Mouse (Mus musculus) neural tube, embryonic 11.5 days (tissue): ENCODE measurements around the gene Tmem255b. TPM values are rescaled to one million over a fixed set of nuclear protein-coding genes. Genes with fewer than 3 reads are reported as not detected.

Experiments
- ATAC-seq: fragments of 200-750 bp; cut with Nextera tagmentation; 2 replicates; pipeline ENCODE4 v1.8.0; 2017; ENCODE audit warnings: moderate number of reproducible peaks, mild to moderate bottlenecking, moderate TSS enrichment, moderate library complexity; ENCODE audit not compliant: insufficient read depth, low FRiP score, low TSS enrichment
- DNase-seq: peaks from one replicate; pipeline ENCODE4 v3.0.0-alpha.2; 2015; ENCODE audit warnings: low spot score
- H3K27ac ChIP-seq: fragments of 300-500 bp; sonication (generic); 2 replicates; pipeline ENCODE4 v1.5.1; 2014; ENCODE audit warnings: low read depth, mild to moderate bottlenecking, low read length
- H3K27me3 ChIP-seq: fragments of 300-500 bp; sonication (generic); 2 replicates; pipeline ENCODE4 v1.6.1; 2014; ENCODE audit warnings: mild to moderate bottlenecking, low read length, mixed read lengths; ENCODE audit not compliant: control insufficient read depth, insufficient read depth
- H3K36me3 ChIP-seq: fragments of 300-500 bp; sonication (generic); 2 replicates; pipeline ENCODE4 v1.6.1; 2014; ENCODE audit warnings: mild to moderate bottlenecking, low read length, moderate library complexity, mixed read lengths; ENCODE audit not compliant: control insufficient read depth, insufficient read depth
- H3K4me1 ChIP-seq: fragments of 300-500 bp; sonication (generic); 2 replicates; pipeline ENCODE4 v1.6.1; 2014; ENCODE audit warnings: low read length, mixed read lengths; ENCODE audit not compliant: control insufficient read depth, insufficient read depth
- H3K4me2 ChIP-seq: fragments of 300-500 bp; sonication (generic); 2 replicates; pipeline ENCODE4 v1.6.1; 2014; ENCODE audit warnings: low read depth, mild to moderate bottlenecking, moderate library complexity
- H3K4me3 ChIP-seq: fragments of 300-500 bp; sonication (generic); 2 replicates; pipeline ENCODE4 v1.5.1; 2014; ENCODE audit warnings: low read depth, low read length
- H3K9ac ChIP-seq: fragments of 300-500 bp; sonication (generic); 2 replicates; pipeline ENCODE4 v1.6.1; 2014; ENCODE audit warnings: mild to moderate bottlenecking, low read length
- H3K9me3 ChIP-seq: fragments of 300-500 bp; sonication (generic); 2 replicates; pipeline ENCODE4 v1.6.1; 2016; ENCODE audit warnings: low read length; ENCODE audit not compliant: control insufficient read depth
- WGBS: fragments of 180-500 bp; shearing (Covaris S2); extraction: QIAGEN DNeasy Blood & Tissue Kit; methylation state at CpG from one replicate; pipeline ENCODE4 v1.1.7; 2014; 5-methylcytosine and 5-hydroxymethylcytosine counted together
- polyA plus RNA-seq: library from polyadenylated mRNA; unstranded; fragments of >200 nt; fragmentation: Nextera tagmentation; extraction: Ambion mirVana; gene quantifications from 2 replicates; pipeline ENCODE4 v1.2.1, GENCODE M21; 2014

The Tmem255b gene
- polyA plus RNA-seq, 1 experiment from 2014 or later = 0.38 TPM

DNA sequence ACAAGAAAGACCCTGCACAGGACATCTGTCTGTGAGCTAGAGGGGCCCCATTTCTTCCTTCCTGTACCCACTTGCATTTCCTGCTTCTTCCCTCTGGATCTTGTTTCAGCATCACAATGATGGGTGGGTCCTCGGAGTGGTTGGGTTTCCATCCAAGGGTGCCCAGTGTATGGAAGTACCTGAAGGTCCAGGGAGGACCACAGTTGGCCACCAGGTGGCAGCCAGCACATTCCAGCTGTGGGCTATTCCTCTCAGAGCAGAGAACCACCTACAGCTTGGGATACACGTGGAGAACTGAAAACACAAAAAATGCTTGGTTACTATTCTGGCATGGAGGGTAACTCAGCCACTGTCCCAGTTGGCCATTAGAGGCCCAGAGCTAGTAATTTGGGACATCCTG lies 20.3 kb downstream of the Tmem255b start:
- ATAC-seq = no peak
- H3K4me1 ChIP-seq = 0 out of 2 replicates have a peak, but pooled peaks cover 4% of the 10 kb centered on the region
- no peaks in the 10 kb centered on the region for H3K9me3 ChIP-seq
- H3K4me3 ChIP-seq = no peak overlapping the region
- no peak overlapping the region for H3K9ac ChIP-seq
- no peaks in the 10 kb centered on the region for H3K36me3 ChIP-seq
- H3K27me3 ChIP-seq = no peaks in the 10 kb centered on the region
- WGBS = 41% methylated on average over 2 of the region's 2 CpGs
- DNase-seq = peak; percentile 47
- no peak overlapping the region for H3K27ac ChIP-seq
- H3K4me2 ChIP-seq = no peak overlapping the region

DNA sequence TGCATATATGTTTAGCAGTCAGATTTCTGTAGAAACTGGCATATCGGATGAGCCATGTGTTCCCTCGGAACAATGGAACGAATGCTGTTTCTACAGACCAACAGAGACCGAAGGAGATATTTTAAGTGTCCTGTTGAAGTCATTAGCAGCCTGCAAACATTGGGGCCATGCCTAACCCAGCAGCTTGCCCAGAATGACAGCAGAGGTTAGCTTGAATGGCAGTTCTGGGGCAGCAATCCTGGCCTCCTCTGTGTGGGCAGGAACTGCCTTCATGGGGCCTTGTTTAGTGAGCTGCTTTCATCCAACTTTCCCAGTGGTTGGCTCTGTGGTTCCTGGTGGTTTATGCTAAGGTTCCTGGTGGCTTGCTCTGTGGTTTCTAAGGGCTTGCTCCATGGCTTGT lies 24.4 kb downstream of the Tmem255b start:
- ATAC-seq (no peak), DNase-seq (no peak)
- Histone ChIP-seq H3K27me3 (no peaks in the 10 kb centered on the region), H3K4me1 (no peaks in the 10 kb centered on the region), H3K9me3 (no peaks in the 10 kb centered on the region), H3K36me3 (no peaks in the 10 kb centered on the region), H3K4me3 (no peak overlapping the region), H3K27ac (no peak overlapping the region), H3K4me2 (no peak overlapping the region), H3K9ac (no peak overlapping the region)
- 85% methylated on average over 4 of the region's 4 CpGs for WGBS

DNA sequence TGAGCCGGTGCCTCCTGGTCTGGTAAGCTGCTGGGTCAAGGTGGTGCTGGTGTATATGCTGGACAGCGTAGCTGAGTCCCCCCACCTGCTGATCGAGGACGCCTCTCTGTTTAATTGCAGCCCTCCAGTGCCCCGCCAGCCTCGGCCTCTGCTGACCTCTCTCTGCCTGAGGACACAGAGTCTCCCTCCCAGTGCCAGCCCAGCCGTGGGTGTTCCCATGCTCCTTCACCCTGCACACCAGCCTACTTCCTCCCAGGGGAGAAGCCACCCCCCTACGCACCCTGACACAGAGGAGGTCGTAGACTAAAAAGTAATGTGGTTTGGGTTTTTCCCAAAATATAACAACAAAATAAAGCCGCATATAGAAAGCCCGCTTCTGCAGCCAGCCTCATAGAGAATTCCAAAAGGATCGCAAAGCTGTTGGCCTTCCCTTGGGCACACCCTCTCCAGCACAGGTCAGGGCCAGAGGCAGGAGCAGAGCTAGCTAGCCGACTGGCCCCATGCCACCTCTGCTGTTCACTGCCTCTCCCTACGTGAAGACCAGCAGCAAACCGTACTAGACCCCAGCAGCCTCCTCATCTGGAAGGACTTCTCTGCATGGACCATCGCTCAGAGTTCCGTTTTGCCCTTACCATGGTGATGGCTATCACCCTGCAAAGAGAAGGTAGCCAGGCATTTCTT lies 26.2 kb downstream of the Tmem255b start:
- H3K4me3 ChIP-seq = no peak overlapping the region
- no peak overlapping the region for H3K4me2 ChIP-seq
- no peak overlapping the region for H3K9ac ChIP-seq
- no peaks in the 10 kb centered on the region for H3K27me3 ChIP-seq
- DNase-seq = no peak
- H3K4me1 ChIP-seq = no peaks in the 10 kb centered on the region
- no peaks in the 10 kb centered on the region for H3K36me3 ChIP-seq
- no peak overlapping the region for H3K27ac ChIP-seq
- 82% methylated on average over 17 of the region's 17 CpGs for WGBS
- no peak for ATAC-seq
- H3K9me3 ChIP-seq = no peaks in the 10 kb centered on the region

DNA sequence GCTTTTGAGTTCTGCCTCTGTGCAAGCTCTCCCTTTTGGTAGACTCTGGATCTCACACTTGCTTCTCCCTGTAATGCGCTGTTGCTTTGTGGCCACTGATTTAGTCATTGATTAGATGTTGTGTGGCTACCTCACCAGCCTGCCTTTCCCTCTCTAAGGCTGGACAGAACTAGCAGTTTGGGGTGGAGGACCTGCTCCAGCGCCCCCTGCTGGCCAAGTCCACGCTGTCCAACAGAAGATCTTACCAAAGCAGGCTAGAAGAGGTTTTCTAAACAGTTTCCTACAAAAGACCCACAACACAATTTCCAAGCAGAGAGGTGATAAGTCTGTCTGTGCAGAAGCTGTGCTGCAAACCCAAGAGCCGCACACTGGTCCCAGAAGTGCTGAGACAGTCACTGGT lies 26.9 kb downstream of the Tmem255b start:
- Histone ChIP-seq H3K4me2 (no peak overlapping the region), H3K9ac (no peak overlapping the region), H3K27me3 (no peaks in the 10 kb centered on the region), H3K4me3 (no peak overlapping the region), H3K36me3 (no peaks in the 10 kb centered on the region), H3K27ac (no peak overlapping the region), H3K4me1 (no peaks in the 10 kb centered on the region), H3K9me3 (no peaks in the 10 kb centered on the region)
- DNase-seq (peak; percentile 76), ATAC-seq (no peak)
- 38% methylated on average over 4 of the region's 4 CpGs for WGBS

- WGBS = 88% methylated on average over 10 of the region's 10 CpGs
- no peaks in the 10 kb centered on the region for H3K27me3 ChIP-seq
- no peak for DNase-seq
Measured at GRCm38 (mm10) chr8:13462392-13462791, 27.4 kb downstream of the Tmem255b start.

DNA sequence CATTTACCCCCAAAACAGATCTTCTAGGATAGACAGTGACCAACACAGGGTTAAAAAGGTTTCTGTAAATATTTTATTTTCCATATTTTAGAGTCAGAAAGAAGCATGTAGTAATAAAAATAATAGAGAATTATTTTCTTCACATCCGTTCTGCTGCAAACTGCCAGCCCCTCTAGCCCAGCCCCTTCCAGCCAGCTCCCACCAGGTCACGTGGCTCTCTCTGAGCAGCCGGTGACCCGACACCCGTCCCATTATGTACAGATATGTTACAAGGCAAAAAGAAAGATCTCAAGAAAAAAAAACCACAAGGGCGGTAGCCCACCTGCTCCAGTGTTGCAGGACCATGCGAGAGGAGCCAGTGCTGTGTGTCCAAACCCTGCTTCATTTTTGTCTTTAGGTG lies 30.3 kb downstream of the Tmem255b start:
- H3K4me1 ChIP-seq = no peaks in the 10 kb centered on the region
- H3K9ac ChIP-seq = no peak overlapping the region
- H3K4me3 ChIP-seq = no peak overlapping the region
- H3K27ac ChIP-seq = no peak overlapping the region
- no peak overlapping the region for H3K4me2 ChIP-seq
- H3K9me3 ChIP-seq = no peaks in the 10 kb centered on the region
- no peak for DNase-seq
- 67% methylated on average over 7 of the region's 7 CpGs for WGBS
- H3K27me3 ChIP-seq = no peaks in the 10 kb centered on the region
- no peak for ATAC-seq
- no peaks in the 10 kb centered on the region for H3K36me3 ChIP-seq

More at GRCm38 (mm10) chr8:13462392-13462791, 27.4 kb downstream of the Tmem255b start:
- H3K4me3 ChIP-seq = no peak overlapping the region
- H3K9me3 ChIP-seq = no peaks in the 10 kb centered on the region
- no peaks in the 10 kb centered on the region for H3K4me1 ChIP-seq
- H3K9ac ChIP-seq = no peak overlapping the region
- no peaks in the 10 kb centered on the region for H3K36me3 ChIP-seq
- no peak for ATAC-seq
- no peak overlapping the region for H3K27ac ChIP-seq
- H3K4me2 ChIP-seq = no peak overlapping the region

DNA sequence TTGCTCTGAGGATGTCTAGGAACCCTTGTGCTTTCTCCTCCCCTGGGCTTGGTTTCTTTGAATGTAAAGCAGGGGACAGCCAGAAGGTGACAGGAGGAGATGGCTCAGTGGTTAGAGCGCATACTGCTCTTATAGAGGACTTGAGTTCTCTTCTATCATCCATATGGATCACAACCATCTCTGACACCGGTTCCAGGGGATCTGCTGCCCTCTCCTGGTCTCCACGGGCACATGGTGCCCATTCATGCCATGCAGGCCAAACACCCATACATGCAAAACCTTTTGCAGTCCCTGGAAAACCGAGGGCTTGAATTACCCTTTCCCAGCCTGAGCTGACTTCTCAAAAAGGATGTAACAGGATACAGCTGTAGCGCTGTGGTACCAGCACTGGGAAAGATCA lies 32.0 kb downstream of the Tmem255b start:
- H3K4me3 ChIP-seq = no peak overlapping the region
- 70% methylated on average over 5 of the region's 5 CpGs for WGBS
- no peak overlapping the region for H3K9ac ChIP-seq
- no peak overlapping the region for H3K4me2 ChIP-seq
- no peaks in the 10 kb centered on the region for H3K27me3 ChIP-seq
- H3K9me3 ChIP-seq = no peaks in the 10 kb centered on the region
- H3K36me3 ChIP-seq = no peaks in the 10 kb centered on the region
- H3K4me1 ChIP-seq = no peaks in the 10 kb centered on the region
- no peak overlapping the region for H3K27ac ChIP-seq
- no peak for ATAC-seq
- no peak for DNase-seq

DNA sequence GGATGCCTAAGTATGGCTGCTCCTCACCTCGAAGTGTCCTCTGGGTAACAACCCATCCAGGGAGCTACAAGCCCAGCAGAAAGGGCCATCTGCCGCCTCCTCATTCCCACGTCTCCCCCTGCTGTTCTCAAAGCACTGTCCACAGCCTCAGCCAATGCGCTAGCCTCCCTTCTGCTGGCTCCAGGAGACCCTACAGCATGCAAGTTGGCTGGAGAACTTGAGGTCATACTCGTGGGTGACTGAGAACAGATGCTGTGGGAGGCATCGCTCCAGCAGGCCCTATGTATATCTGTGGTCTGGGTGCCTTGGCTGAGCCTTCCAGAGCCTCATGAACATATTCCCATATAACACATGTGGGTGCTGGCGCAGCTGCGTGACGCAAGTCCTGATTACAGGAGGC lies 33.7 kb downstream of the Tmem255b start:
- Histone ChIP-seq H3K9ac (no peak overlapping the region), H3K4me3 (no peak overlapping the region), H3K9me3 (no peaks in the 10 kb centered on the region), H3K27ac (no peak overlapping the region), H3K27me3 (no peaks in the 10 kb centered on the region), H3K36me3 (no peaks in the 10 kb centered on the region), H3K4me1 (no peaks in the 10 kb centered on the region), H3K4me2 (no peak overlapping the region)
- no peak for ATAC-seq
- 80% methylated on average over 9 of the region's 9 CpGs for WGBS
- DNase-seq = no peak

DNA sequence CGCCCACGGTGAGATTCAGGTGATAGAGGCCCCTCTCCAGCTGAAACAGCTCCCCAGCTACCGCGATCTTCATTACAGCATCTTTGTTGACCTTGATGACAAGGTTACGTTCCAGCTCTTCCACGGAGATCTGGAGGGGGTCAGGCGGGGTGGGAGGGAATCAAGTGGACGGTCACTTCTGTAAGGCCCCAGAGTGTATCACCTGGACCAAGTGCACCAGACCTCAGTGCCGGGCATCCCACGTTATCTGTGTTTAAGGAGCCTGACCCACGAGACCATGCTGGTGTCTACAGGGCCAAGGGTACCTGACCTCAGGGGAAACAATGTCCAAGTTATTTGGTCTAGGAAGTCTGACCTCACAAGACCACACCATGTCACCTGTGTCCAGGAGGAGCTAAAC lies 36.5 kb downstream of the Tmem255b start:
- no peak overlapping the region for H3K27ac ChIP-seq
- H3K9me3 ChIP-seq = no peaks in the 10 kb centered on the region
- whole genome bisulfite sequencing = 84% methylated on average over 11 of the region's 11 CpGs
- H3K9ac ChIP-seq = no peak overlapping the region
- no peaks in the 10 kb centered on the region for H3K4me1 ChIP-seq
- no peak overlapping the region for H3K4me2 ChIP-seq
- no peaks in the 10 kb centered on the region for H3K27me3 ChIP-seq
- ATAC-seq (no peak), DNase-seq (no peak)
- H3K4me3 ChIP-seq = no peak overlapping the region
- no peaks in the 10 kb centered on the region for H3K36me3 ChIP-seq
